Mouse (Mus musculus): ENCODE results near the gene Rgp1. TPM values are rescaled to one million over a fixed set of nuclear protein-coding genes. Genes with fewer than 3 reads are reported as not detected.
"Not testable (repeated sequence)": the region's sequence is repeated elsewhere in the genome, so short reads cannot be mapped to it uniquely, and the experiment has no call there.

Gene Rgp1
- total RNA-seq, 2 experiments from 2014 or later: 44.3 to 46.7 TPM

- no peak for DNase-seq (ENCODE audit: low spot score in 2 of 2)
- intact Hi-C loops (cut with DNase I): no loop called here
Observed at GRCm38 (mm10) chr4:43585682-43586081, 7.2 kb downstream of the Rgp1 start.

GRCm38 (mm10) chr4:43586411-43586810 is 7.9 kb downstream of the Rgp1 start:
- intact Hi-C loops (cut with DNase I): no loop called here
- DNase-seq (ENCODE audit: low spot score in 2 of 2): no peak

GRCm38 (mm10) chr4:43587681-43588080 is 9.2 kb downstream of the Rgp1 start:
- intact Hi-C loops (cut with DNase I): no loop called here
- no peak for DNase-seq (ENCODE audit: low spot score in 2 of 2)

- intact Hi-C loops (cut with DNase I): no loop called here
- peak in 1 of 2 experiments; percentile 52 for DNase-seq (ENCODE audit: low spot score in 2 of 2)
Observed at GRCm38 (mm10) chr4:43591543-43591942, 13.0 kb downstream of the Rgp1 start.

GRCm38 (mm10) chr4:43591961-43592360 is 13.4 kb downstream of the Rgp1 start:
- DNase-seq (ENCODE audit: low spot score in 2 of 2): no peak
- intact Hi-C loops (cut with DNase I): no loop called here

GRCm38 (mm10) chr4:43593453-43593852 is 14.9 kb downstream of the Rgp1 start:
- intact Hi-C loops (cut with DNase I): no loop called here

GRCm38 (mm10) chr4:43596597-43596996 is 18.1 kb downstream of the Rgp1 start:
- DNase-seq (ENCODE audit: low spot score in 2 of 2); intact Hi-C loops (cut with DNase I): not testable (repeated sequence)

More at GRCm38 (mm10) chr4:43593453-43593852, 14.9 kb downstream of the Rgp1 start:
- no peak for DNase-seq (ENCODE audit: low spot score in 2 of 2)

GRCm38 (mm10) chr4:43598200-43598599 is 19.7 kb downstream of the Rgp1 start:
- no peak for DNase-seq (ENCODE audit: low spot score in 2 of 2)
- intact Hi-C loops (cut with DNase I): no loop called here

- intact Hi-C loops (cut with DNase I): no loop called here
- no peak for DNase-seq (ENCODE audit: low spot score in 2 of 2)
Observed at GRCm38 (mm10) chr4:43598650-43599380, 20.3 kb downstream of the Rgp1 start.

- DNase-seq (ENCODE audit: low spot score in 2 of 2): no peak
- intact Hi-C loops (cut with DNase I): no loop called here
Observed at GRCm38 (mm10) chr4:43600195-43600934, 21.9 kb downstream of the Rgp1 start.

GRCm38 (mm10) chr4:43604099-43604498 is 25.6 kb downstream of the Rgp1 start:
- no peak for DNase-seq (ENCODE audit: low spot score in 2 of 2)
- intact Hi-C loops (cut with DNase I): no loop called here

GRCm38 (mm10) chr4:43604751-43605685 is 26.5 kb downstream of the Rgp1 start:
- intact Hi-C loops (cut with DNase I): no loop called here

GRCm38 (mm10) chr4:43612534-43612933 is 34.0 kb downstream of the Rgp1 start:
- no peak for DNase-seq (ENCODE audit: low spot score in 2 of 2)
- intact Hi-C loops (cut with DNase I): no loop called here

More at GRCm38 (mm10) chr4:43604751-43605685, 26.5 kb downstream of the Rgp1 start:
- DNase-seq (ENCODE audit: low spot score in 2 of 2): no peak

GRCm38 (mm10) chr4:43613060-43613730 is 34.7 kb downstream of the Rgp1 start:
- DNase-seq (ENCODE audit: low spot score in 2 of 2): no peak
- intact Hi-C loops (cut with DNase I): no loop called here

GRCm38 (mm10) chr4:43620146-43620778 is 41.7 kb downstream of the Rgp1 start:
- intact Hi-C loops (cut with DNase I): no loop called here
- DNase-seq (ENCODE audit: low spot score in 2 of 2): no peak

GRCm38 (mm10) chr4:43629106-43629817 is 50.7 kb downstream of the Rgp1 start:
- intact Hi-C loops (cut with DNase I): no loop called here
- peak in 1 of 2 experiments; percentile 39 for DNase-seq (ENCODE audit: low spot score in 2 of 2)

- peak; percentile 90 to 95 for DNase-seq (ENCODE audit: low spot score in 2 of 2)
- intact Hi-C loops (cut with DNase I): loop anchor here (1.0 to 5.0 kb wide), 3 partner anchors 37 to 232 kb away; partner anchors contain the start of gene Olfr71
Observed at GRCm38 (mm10) chr4:43630030-43630581, 51.6 kb downstream of the Rgp1 start.

GRCm38 (mm10) chr4:43630671-43631045 is 52.1 kb downstream of the Rgp1 start:
- DNase-seq (ENCODE audit: low spot score in 2 of 2): no peak
- intact Hi-C loops (cut with DNase I): loop anchor here (1.0 to 5.0 kb wide), 4 partner anchors 26 to 232 kb away; partner anchors contain the start of genes Hint2 and Olfr71
